Mouse (Mus musculus) kidney, embryonic 16.5 days (tissue): Measurements from ENCODE around the gene Ipo4. TPM values are rescaled to one million over a fixed set of nuclear protein-coding genes. Genes with fewer than 3 reads are reported as not detected.

ENCODE experiments used
- ATAC-seq: fragments of 200-750 bp; cut with Nextera tagmentation; 2 replicates; pipeline ENCODE4 v1.8.0; 2017; ENCODE audit warnings: moderate TSS enrichment; ENCODE audit not compliant: low FRiP score, low TSS enrichment
- H3K27ac ChIP-seq: fragments of 300-500 bp; sonication (generic); 2 replicates; pipeline ENCODE4 v1.5.1; 2014; ENCODE audit warnings: low read length
- H3K27me3 ChIP-seq: fragments of 300-500 bp; sonication (generic); 2 replicates; pipeline ENCODE4 v1.6.1; 2014; ENCODE audit warnings: low read length, control low read depth, mixed read lengths; ENCODE audit not compliant: insufficient read depth
- H3K36me3 ChIP-seq: fragments of 300-500 bp; sonication (generic); 2 replicates; pipeline ENCODE4 v1.6.1; 2014; ENCODE audit warnings: low read length, control low read depth, mixed read lengths; ENCODE audit not compliant: insufficient read depth
- H3K4me1 ChIP-seq: fragments of 300-500 bp; sonication (generic); 2 replicates; pipeline ENCODE4 v1.6.1; 2014; ENCODE audit warnings: low read length, control low read depth, mixed read lengths; ENCODE audit not compliant: insufficient read depth
- H3K4me2 ChIP-seq: fragments of 300-500 bp; sonication (generic); replicated peaks from 2 replicates; pipeline ENCODE4 v1.6.1; 2014; ENCODE audit warnings: low read depth, low read length
- H3K4me3 ChIP-seq: fragments of 300-500 bp; sonication (generic); 2 replicates; pipeline ENCODE4 v1.5.1; 2014; ENCODE audit warnings: mild to moderate bottlenecking, low read length
- H3K9ac ChIP-seq: fragments of 300-500 bp; sonication (generic); replicated peaks from 2 replicates; pipeline ENCODE4 v1.6.1; 2014; ENCODE audit warnings: low read length
- H3K9me3 ChIP-seq: fragments of 300-500 bp; sonication (generic); 2 replicates; pipeline ENCODE4 v1.6.1; 2016; ENCODE audit warnings: low read length, control low read depth
- WGBS: fragments of 180-500 bp; shearing (Covaris S2); extraction: QIAGEN DNeasy Blood & Tissue Kit; methylation state at CpG from one replicate; pipeline ENCODE4 v1.1.7; 2014; 5-methylcytosine and 5-hydroxymethylcytosine counted together
- polyA plus RNA-seq: library from polyadenylated mRNA; unstranded; fragments of >200 nt; fragmentation: Nextera tagmentation; extraction: Ambion mirVana; gene quantifications from 2 replicates; pipeline ENCODE4 v1.2.1, GENCODE M21; 2015

Gene Ipo4
- polyA plus RNA-seq, 1 experiment from 2014 or later = 130 TPM

DNA sequence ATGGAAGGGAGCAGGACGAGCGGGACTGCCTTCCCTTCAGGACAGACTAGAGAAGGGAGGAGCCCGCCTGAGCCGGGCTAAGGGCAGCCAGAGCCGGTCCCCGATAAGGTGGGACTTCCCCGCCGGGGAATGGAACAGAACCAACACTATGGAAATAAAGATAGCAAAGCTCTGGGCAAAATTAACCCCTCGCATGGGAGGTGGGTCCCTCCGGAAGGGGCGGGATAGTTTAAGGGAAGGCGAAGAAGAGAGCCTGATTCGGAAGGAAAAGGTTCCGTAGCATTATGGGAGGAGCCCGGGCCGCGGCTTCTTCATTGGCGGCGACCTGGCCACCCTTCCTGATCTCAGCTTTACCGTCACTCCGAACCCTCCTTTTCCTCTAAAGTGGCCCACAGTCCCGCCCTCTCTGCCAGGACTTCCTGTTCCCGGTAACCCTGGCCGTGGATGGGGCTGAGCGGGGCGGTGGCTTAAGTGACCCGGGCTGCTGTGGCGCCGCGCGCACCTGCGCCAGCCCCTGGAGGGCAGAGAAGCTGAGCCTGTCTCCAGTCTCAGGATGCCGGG, 44.3 kb downstream of the Ipo4 start, which contains the start of gene Rnf31:
Rnf31 (plus strand) TSS at position 378 of the 561 bp plus-strand sequence.
- H3K27ac ChIP-seq = peak within 1 kb of the TSS; percentile 100
- 0% methylated on average over 33 of the region's 33 CpGs for WGBS
- peaks cover 16% of the 10 kb centered on the region for H3K4me1 ChIP-seq
- H3K4me3 ChIP-seq = peak within 1 kb of the TSS; percentile 97
- peak within 1 kb of the TSS; percentile 78 for H3K4me2 ChIP-seq
- peak; percentile 94 for ATAC-seq
- peak within 1 kb of the TSS; percentile 90 for H3K9ac ChIP-seq
- no peaks in the 10 kb centered on the region for H3K9me3 ChIP-seq
- no peaks in the 10 kb centered on the region for H3K27me3 ChIP-seq
- H3K36me3 ChIP-seq = peaks cover 40% of the 10 kb centered on the region

DNA sequence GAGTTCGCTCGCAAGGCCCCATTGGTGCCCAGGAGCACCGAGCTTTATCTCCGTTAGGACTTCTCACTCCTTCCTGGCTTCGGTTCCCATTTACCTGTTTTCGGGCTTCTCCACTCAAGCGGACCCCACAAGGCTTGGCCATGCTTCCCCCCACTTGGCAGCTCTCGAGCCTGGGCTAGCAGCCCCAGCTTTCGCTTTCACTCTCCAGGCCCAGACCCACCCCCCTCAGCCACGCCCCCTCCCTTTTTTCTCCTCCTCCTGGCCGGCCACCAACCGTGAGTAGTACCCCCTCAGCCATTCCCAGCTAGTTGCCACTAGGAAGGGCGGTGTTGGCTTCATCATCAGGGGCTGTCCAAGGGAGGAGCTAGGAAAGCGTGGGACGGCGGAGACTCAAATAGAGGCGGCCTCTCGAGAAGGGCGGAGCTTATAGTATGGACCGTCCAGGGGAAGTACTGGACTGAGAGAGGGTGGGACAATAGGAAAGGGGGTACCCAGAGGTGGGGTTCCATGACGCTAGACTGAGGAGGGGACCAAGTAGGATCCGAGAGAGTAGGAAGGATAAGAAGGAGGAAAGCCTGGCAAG, 44.9 kb downstream of the Ipo4 start, which contains the start of gene Psme2:
Psme2 (minus strand) TSS at position 366 of the 583 bp plus-strand sequence.
- Histone ChIP-seq H3K36me3 (peaks cover 35% of the 10 kb centered on the region), H3K27ac (peak within 1 kb of the TSS; percentile 100), H3K4me1 (peaks cover 16% of the 10 kb centered on the region), H3K4me3 (peak within 1 kb of the TSS; percentile 97), H3K4me2 (peak within 1 kb of the TSS; percentile 78), H3K9me3 (no peaks in the 10 kb centered on the region), H3K27me3 (no peaks in the 10 kb centered on the region), H3K9ac (peak within 1 kb of the TSS; percentile 90)
- ATAC-seq = peak; percentile 98
- 1% methylated on average over 21 of the region's 22 CpGs for WGBS

DNA sequence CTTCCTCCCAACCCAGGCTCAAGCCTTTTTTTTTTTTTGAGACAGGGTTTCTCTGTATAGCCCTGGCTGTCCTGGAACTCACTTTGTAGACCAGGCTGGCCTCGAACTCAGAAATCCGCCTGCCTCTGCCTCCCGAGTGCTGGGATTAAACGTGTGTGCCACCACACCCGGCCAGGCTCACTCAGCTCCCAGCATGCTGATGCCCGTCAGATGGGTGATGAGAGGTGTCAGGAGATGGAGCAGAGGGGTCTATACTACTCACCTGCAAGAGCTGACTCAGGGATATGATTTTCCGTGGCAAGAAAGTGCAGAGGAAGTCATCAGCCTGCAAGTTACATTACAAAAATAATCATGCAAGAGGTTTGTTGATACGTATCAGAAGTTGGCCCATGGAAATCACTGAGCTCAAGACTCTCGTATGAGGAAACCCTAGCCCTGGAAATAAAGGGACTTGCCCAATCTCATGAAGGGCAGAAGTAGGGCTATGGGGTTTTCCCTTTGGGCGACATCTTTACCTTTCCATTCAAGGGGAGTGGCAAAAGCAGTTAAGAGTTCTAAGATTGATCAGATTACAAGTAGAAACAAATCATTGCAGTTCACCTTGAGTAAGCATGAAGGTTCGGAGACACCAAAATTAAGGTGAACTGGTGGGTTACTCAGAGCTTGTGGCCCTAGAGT, 45.8 kb downstream of the Ipo4 start:
- no peak for ATAC-seq
- no peaks in the 10 kb centered on the region for H3K9me3 ChIP-seq
- H3K27ac ChIP-seq = peak overlapping the region; percentile 74
- H3K9ac ChIP-seq = peak overlapping the region; percentile 73
- H3K27me3 ChIP-seq = no peaks in the 10 kb centered on the region
- 68% methylated on average over 11 of the region's 11 CpGs for whole genome bisulfite sequencing
- H3K4me2 ChIP-seq = peak overlapping the region; percentile 78
- H3K4me1 ChIP-seq = peaks cover 21% of the 10 kb centered on the region
- H3K4me3 ChIP-seq = peak overlapping the region; percentile 97
- peaks cover 25% of the 10 kb centered on the region for H3K36me3 ChIP-seq

DNA sequence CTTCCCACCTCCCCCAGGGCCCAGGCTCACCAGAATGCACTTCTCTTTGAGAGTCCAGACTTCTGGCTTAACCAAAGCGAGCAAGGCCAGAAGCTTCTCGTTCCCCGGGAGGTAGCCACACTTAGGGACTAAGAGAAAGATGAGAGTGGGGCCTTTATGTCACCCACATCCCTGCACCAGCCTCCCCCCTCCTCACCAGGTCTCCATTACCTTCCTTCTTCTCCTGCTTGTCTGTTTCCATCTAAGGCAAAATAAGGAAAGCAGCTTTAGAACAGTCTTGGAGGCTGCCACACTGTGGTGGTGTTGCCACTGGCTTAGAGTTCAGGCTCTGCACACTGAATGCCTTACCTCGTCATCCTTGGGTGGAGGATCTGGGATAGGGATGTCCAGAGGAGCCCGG, 46.5 kb downstream of the Ipo4 start:
- no peaks in the 10 kb centered on the region for H3K9me3 ChIP-seq
- peaks cover 19% of the 10 kb centered on the region for H3K36me3 ChIP-seq
- ATAC-seq = no peak
- H3K27ac ChIP-seq = no peak overlapping the region
- H3K4me3 ChIP-seq = no peak overlapping the region
- no peaks in the 10 kb centered on the region for H3K27me3 ChIP-seq
- peaks cover 26% of the 10 kb centered on the region for H3K4me1 ChIP-seq
- WGBS = 96% methylated on average over 5 of the region's 5 CpGs
- no peak overlapping the region for H3K9ac ChIP-seq
- H3K4me2 ChIP-seq = no peak overlapping the region

DNA sequence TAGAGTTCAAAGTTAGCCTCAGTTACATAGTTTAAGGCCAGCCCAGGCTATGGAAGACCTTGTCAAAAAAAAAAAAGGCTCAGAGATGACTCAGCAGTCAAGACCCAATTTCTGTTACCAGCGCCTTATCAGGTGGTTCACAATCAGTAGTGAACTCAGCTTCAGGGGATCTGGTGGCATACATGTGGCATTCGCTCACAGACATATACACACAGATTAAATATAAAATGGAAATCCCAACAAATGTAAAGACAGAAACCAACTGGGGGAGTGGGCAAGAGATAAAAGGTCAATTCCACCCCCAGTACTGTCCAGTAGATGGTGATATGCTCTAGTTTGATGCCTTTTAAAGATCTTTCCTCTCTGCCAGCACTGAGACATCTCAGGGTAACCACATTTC, 49.6 kb downstream of the Ipo4 start:
- Histone ChIP-seq H3K9me3 (no peaks in the 10 kb centered on the region), H3K9ac (no peak overlapping the region), H3K4me1 (peaks cover 14% of the 10 kb centered on the region), H3K36me3 (peaks cover 19% of the 10 kb centered on the region), H3K4me2 (no peak overlapping the region), H3K4me3 (no peak overlapping the region), H3K27ac (no peak overlapping the region), H3K27me3 (no peaks in the 10 kb centered on the region)
- 90% methylated on average over 2 of the region's 2 CpGs for WGBS
- ATAC-seq = no peak

DNA sequence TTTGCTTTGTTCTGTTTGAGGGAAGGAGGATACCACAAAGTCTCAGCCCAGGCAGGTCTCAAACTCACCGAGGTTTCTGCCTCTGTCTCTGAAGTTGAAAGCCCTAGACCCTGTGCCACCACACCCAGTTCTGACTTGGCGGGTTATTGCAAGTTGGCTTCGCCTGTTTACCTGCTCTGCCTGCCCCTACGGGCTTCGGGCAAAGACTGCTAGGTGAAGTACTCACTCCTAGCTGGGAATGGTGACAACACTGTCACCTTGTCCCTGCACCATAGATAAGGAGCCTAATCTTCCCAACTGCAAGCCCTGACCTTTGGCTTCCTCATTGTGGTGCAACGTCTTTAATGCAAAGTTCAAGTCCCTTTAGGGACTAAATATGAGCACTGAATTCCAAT, 50.2 kb downstream of the Ipo4 start:
- ATAC-seq = no peak
- peak overlapping the region; percentile 94 for H3K4me2 ChIP-seq
- H3K27me3 ChIP-seq = no peaks in the 10 kb centered on the region
- H3K27ac ChIP-seq = no peak overlapping the region
- H3K36me3 ChIP-seq = peaks cover 25% of the 10 kb centered on the region
- WGBS = 61% methylated on average over 6 of the region's 6 CpGs
- peaks cover 14% of the 10 kb centered on the region for H3K4me1 ChIP-seq
- H3K9me3 ChIP-seq = no peaks in the 10 kb centered on the region
- no peak overlapping the region for H3K9ac ChIP-seq
- peak overlapping the region; percentile 64 for H3K4me3 ChIP-seq

DNA sequence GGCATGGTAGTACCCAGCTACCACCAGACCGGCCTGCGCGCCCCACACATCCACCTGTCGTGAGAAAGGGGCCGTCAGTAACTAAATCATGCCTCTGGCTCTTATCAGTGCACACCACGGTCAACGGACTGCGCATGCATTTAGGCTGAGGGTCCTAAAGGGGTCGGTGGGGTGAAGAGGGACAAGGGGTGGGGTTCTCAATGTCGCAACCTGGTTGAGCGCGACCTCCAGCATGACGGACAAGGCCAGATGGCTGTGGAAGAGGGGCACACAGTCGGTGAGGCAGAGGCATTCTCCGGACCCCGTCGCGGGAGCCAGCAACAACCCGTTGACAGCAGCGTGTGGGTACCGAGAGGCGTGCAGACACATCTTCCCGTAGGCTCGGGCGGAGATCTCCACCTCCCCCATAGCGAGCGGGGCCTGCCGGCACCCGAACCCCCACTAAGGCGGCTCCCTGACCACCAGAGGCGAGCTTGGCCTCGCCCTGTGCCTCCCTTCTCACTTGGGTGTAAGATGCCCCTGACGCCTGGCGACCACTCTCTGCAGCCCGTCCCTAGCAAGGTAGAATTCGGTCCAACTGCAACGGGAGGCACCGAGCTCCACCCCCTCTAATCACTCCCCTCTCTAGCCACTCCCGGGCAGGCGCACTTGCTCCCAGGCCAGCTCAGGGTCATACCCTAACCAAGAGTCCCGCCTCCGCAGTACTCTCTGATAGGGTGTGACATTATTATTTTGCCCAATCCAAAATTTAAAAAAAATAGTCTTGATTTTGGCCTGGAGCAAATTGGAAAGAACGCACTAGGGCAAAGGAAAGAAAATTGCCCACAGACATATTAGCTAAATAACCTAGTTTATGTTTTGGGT, 50.8 kb downstream of the Ipo4 start, which contains the start of gene Emc9:
Emc9 (minus strand) TSS at position 601 of the 864 bp plus-strand sequence.
- ATAC-seq = peak; percentile 86
- 4% methylated on average over 43 of the region's 43 CpGs for WGBS
- H3K9me3 ChIP-seq = no peaks in the 10 kb centered on the region
- no peak within 1 kb of the TSS for H3K27ac ChIP-seq
- H3K4me1 ChIP-seq = peaks cover 11% of the 10 kb centered on the region
- peaks cover 31% of the 10 kb centered on the region for H3K36me3 ChIP-seq
- peak within 1 kb of the TSS; percentile 76 for H3K9ac ChIP-seq
- peak within 1 kb of the TSS; percentile 64 for H3K4me3 ChIP-seq
- H3K4me2 ChIP-seq = peak within 1 kb of the TSS; percentile 94
- H3K27me3 ChIP-seq = no peaks in the 10 kb centered on the region

DNA sequence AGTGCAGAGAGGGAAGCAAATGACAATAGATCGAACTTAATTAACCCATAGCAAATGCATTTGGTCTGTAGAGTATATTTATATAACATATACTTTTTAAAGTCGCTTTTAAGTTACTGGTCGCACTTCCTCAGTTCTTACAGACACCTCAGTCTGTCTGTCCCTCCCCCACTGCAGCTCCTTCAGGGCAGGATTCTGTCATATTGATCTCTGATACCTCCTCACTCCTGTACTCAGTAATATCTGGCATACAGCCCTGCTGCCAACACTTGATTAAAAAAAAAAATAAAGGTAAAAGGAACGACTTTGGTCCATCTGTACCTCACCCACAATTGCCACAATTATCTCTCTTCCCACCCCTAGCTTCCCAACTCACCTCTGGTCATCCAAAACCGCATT, 51.5 kb downstream of the Ipo4 start:
- Histone ChIP-seq H3K4me1 (peaks cover 13% of the 10 kb centered on the region), H3K27me3 (no peaks in the 10 kb centered on the region), H3K9me3 (no peaks in the 10 kb centered on the region), H3K4me2 (peak overlapping the region; percentile 94), H3K27ac (no peak overlapping the region), H3K9ac (peak overlapping the region; percentile 76), H3K4me3 (peak overlapping the region; percentile 64), H3K36me3 (peaks cover 31% of the 10 kb centered on the region)
- WGBS = 35% methylated on average over 5 of the region's 5 CpGs
- ATAC-seq = no peak

DNA sequence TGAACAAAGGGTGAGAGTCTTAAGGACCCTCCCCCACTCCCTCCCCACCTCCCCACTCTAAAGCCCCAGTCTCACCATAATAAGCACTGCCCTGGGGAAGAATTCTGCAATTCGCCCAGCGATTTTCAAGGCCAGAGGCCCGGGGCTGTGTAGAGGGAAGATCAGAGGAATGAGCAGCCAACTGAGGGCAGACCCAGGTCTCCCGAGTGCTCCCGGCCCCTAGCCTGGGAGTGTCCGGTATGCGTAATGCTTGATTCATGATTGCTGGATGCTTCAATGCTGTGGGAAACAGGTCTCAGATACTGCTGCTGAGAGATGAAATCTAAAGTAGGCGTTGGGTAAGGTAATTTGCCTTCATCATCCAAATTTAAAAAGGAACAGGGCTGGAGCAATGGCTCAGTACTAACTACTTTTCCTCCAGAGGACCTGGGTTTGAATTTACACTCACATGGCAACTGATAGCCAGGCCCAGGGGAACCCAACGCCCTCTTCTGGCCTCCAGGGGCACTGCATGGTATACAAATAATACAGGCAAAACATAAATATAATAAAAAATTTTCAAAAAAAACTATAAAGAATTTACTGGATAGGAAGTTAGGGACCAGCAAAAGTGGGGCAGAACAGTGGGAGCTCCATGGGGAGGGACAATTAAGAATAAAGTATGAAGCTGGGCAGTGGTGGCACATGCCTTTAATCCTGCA, 53.6 kb downstream of the Ipo4 start:
- H3K4me3 ChIP-seq = no peak overlapping the region
- peaks cover 18% of the 10 kb centered on the region for H3K4me1 ChIP-seq
- ATAC-seq = no peak
- no peak overlapping the region for H3K9ac ChIP-seq
- no peak overlapping the region for H3K27ac ChIP-seq
- no peaks in the 10 kb centered on the region for H3K27me3 ChIP-seq
- no peak overlapping the region for H3K4me2 ChIP-seq
- H3K36me3 ChIP-seq = peaks cover 21% of the 10 kb centered on the region
- WGBS = 66% methylated on average over 9 of the region's 9 CpGs
- no peaks in the 10 kb centered on the region for H3K9me3 ChIP-seq
